Mouse (Mus musculus): Measurements from ENCODE around the gene Rnf220.

- TF ChIP-seq CTCF (IDR thresholded peaks at IDR 0.05; ENCODE audit: extremely low read depth, insufficient read depth, insufficient read length, insufficient replicate concordance): no peak
- no peak for TF ChIP-seq POLR2A (IDR thresholded peaks at IDR 0.05; ENCODE audit: low read depth, low read length)
Observed at GRCm38 (mm10) chr4:117352957-117353356, 143.9 kb downstream of the Rnf220 start.
